Mouse (Mus musculus) frontal cortex, postnatal 25 days (tissue): ENCODE results near the gene Cep41.

Experiments used
- DNase-seq, 2 experiments: peaks; one replicate each; pipeline ENCODE4 v3.0.0; 2022; ENCODE audit warnings: low spot score in 2 of 2

Gene Cep41

GRCm38 (mm10) chr6:30710371-30711364 lies 17.1 kb upstream of the Cep41 start:
- DNase-seq: no peak

GRCm38 (mm10) chr6:30709115-30709514 lies 15.6 kb upstream of the Cep41 start:
- no peak for DNase-seq

- no peak for DNase-seq
Measured at GRCm38 (mm10) chr6:30703977-30704602, 10.5 kb upstream of the Cep41 start.

GRCm38 (mm10) chr6:30703476-30703875 lies 9.9 kb upstream of the Cep41 start:
- DNase-seq: no peak

GRCm38 (mm10) chr6:30702881-30703280 lies 9.3 kb upstream of the Cep41 start:
- DNase-seq: no peak

- no peak for DNase-seq
Measured at GRCm38 (mm10) chr6:30700182-30700581, 6.6 kb upstream of the Cep41 start.

GRCm38 (mm10) chr6:30698036-30698435 lies 4.5 kb upstream of the Cep41 start:
- DNase-seq: no peak

GRCm38 (mm10) chr6:30697464-30697863 lies 3.9 kb upstream of the Cep41 start:
- DNase-seq: no peak

- DNase-seq: no peak
Measured at GRCm38 (mm10) chr6:30695124-30695523, 1.6 kb upstream of the Cep41 start.

- DNase-seq: no peak
Measured at GRCm38 (mm10) chr6:30694209-30694608, 660 bp upstream of the Cep41 start.

- no peak for DNase-seq
Measured at GRCm38 (mm10) chr6:30692826-30693225, 723 bp downstream of the Cep41 start.

- no peak for DNase-seq
Measured at GRCm38 (mm10) chr6:30687198-30687597, 6.4 kb downstream of the Cep41 start.

- DNase-seq: no peak
Measured at GRCm38 (mm10) chr6:30684570-30684969, 9.0 kb downstream of the Cep41 start.

- DNase-seq: no peak
Measured at GRCm38 (mm10) chr6:30681935-30682900, 11.3 kb downstream of the Cep41 start.

GRCm38 (mm10) chr6:30680442-30680841 lies 13.1 kb downstream of the Cep41 start:
- no peak for DNase-seq

- no peak for DNase-seq
Measured at GRCm38 (mm10) chr6:30679567-30679966, 14.0 kb downstream of the Cep41 start.

- no peak for DNase-seq
Measured at GRCm38 (mm10) chr6:30678482-30678881, 15.1 kb downstream of the Cep41 start.

GRCm38 (mm10) chr6:30677591-30677990 lies 16.0 kb downstream of the Cep41 start:
- DNase-seq: no peak

- no peak for DNase-seq
Measured at GRCm38 (mm10) chr6:30676506-30676905, 17.0 kb downstream of the Cep41 start.

GRCm38 (mm10) chr6:30675281-30675771 lies 18.2 kb downstream of the Cep41 start:
- no peak for DNase-seq

- no peak for DNase-seq
Measured at GRCm38 (mm10) chr6:30674714-30675280, 18.8 kb downstream of the Cep41 start.
